Mouse (Mus musculus) C2C12 (cell line): ENCODE measurements around the gene Tefm. TPM values are rescaled to one million over a fixed set of nuclear protein-coding genes. Genes with fewer than 3 reads are reported as not detected.
"Not testable (repeated sequence)": the region's sequence is repeated elsewhere in the genome, so short reads cannot be mapped to it uniquely, and the experiment has no call there.

Source experiments
- H3K27me3 ChIP-seq: one replicate; pipeline ENCODE4 v1.6.1; 2011; ENCODE audit not compliant: control insufficient read depth, insufficient read depth, insufficient read length
- H3K36me3 ChIP-seq: one replicate; pipeline ENCODE4 v1.6.1; 2011; ENCODE audit not compliant: control insufficient read depth, insufficient read depth
- H3K4me3 ChIP-seq: one replicate; pipeline ENCODE4 v1.5.1; 2011; ENCODE audit warnings: mild to moderate bottlenecking, control low read depth; ENCODE audit not compliant: poor library complexity, insufficient read depth, severe bottlenecking
- H3K79me2 ChIP-seq: one replicate; pipeline ENCODE4 v1.6.1; 2011; ENCODE audit not compliant: control insufficient read depth, insufficient read depth
- H3K79me3 ChIP-seq: one replicate; pipeline ENCODE4 v1.6.1; 2011; ENCODE audit warnings: low read depth, control low read depth
- H3ac ChIP-seq: one replicate; pipeline ENCODE3; 2011; ENCODE audit warnings: low read depth; ENCODE audit not compliant: control insufficient read depth, insufficient read length
- CEBPB ChIP-seq: IDR thresholded peaks from one replicate; pipeline ENCODE4 v1.6.1; 2011; ENCODE audit warnings: low read depth, mild to moderate bottlenecking, control low read depth, moderate library complexity
- CTCF ChIP-seq: IDR thresholded peaks from one replicate; pipeline ENCODE4 v1.5.1; 2011; ENCODE audit not compliant: control insufficient read depth, insufficient read depth, insufficient read length
- FOSL1 ChIP-seq: IDR thresholded peaks from one replicate; pipeline ENCODE4 v1.8.0; 2011; ENCODE audit warnings: mild to moderate bottlenecking, low read length; ENCODE audit not compliant: poor library complexity, insufficient read depth, severe bottlenecking
- MAX ChIP-seq: IDR thresholded peaks from one replicate; pipeline ENCODE4 v1.6.1; 2011; ENCODE audit warnings: mild to moderate bottlenecking, control low read depth
- MYOD1 ChIP-seq: IDR thresholded peaks from one replicate; pipeline ENCODE4 v1.6.1; 2011; ENCODE audit warnings: low read depth; ENCODE audit not compliant: control insufficient read depth, insufficient read length
- MYOG ChIP-seq: IDR thresholded peaks from one replicate; pipeline ENCODE4 v1.6.1; 2011; ENCODE audit not compliant: control insufficient read depth, insufficient read length; ENCODE audit errors: extremely low read depth
- USF1 ChIP-seq: IDR thresholded peaks from one replicate; pipeline ENCODE4 v1.6.1; 2011; ENCODE audit warnings: low read depth, mild to moderate bottlenecking, control low read depth, moderate library complexity
- long read RNA-seq, 2 experiments: library from polyadenylated mRNA; unstranded; transcript quantifications; one replicate each; pipeline ENCODE4 v2.0.0; 2019 to 2020
- polyA plus RNA-seq: library from polyadenylated mRNA; unstranded; fragments of >200 nt; fragmentation: generic; extraction: Trizol; gene quantifications from one replicate; pipeline ENCODE4 v1.2.1, GENCODE M21; 2012; ENCODE audit warnings: missing spikeins

Gene Tefm
- polyA plus RNA-seq = 11.5 TPM
- long read RNA-seq, experiment 1, transcript Tefm-201 (4 exons, 1,309 nt) = major isoform, 21 of 26 reads
- long read RNA-seq, experiment 1, partial matches to known transcripts = 2 of 26 reads
- long read RNA-seq, experiment 1, other reads (novel, unspliced or antisense) = 3 of 26 reads
- long read RNA-seq, experiment 2, transcript Tefm-201 (4 exons, 1,309 nt) = major isoform, 23 of 43 reads
- long read RNA-seq, experiment 2, partial matches to known transcripts = 4 of 43 reads
- long read RNA-seq, experiment 2, other reads (novel, unspliced or antisense) = 16 of 43 reads

DNA sequence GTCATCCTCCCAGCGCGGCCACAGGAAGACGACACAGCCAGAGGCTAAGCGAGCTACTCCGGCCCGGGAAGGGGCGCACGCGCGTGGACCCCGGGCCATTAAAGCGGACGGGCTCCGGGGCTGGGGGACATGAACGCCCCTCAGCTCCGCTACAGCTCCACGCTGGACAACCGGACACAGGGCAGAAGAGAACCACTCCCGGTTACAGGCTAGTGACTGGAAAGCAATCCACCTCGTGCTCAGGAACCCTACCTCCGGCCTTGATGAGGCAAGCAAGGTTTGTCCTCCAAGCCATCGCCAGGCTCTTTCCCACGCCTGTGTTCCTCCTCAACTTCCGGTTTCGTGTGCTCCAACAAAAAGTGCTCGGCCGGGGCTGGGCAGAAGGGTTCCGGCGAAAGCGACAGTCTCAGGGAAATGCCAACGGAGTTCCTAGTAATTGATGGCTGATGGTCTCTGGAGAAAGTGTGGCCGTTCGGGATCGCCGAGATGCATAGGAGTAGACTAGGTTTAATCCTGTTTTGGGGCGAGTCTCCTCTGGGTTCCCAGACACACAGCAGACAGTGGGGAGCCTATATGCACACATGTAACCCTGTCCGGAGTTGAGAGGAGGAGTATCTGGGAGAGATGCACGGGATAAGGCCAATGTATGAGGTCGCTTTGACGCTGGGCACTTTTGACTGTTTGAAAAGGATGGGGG lies at the start of gene Tefm:
Tefm (minus strand) TSS at position 351 of the 697 bp plus-strand sequence.
- Histone ChIP-seq H3ac (peak within 1 kb of the TSS; percentile 97), H3K79me2 (peaks cover 43% of the 10 kb centered on the region), H3K79me3 (peaks cover 13% of the 10 kb centered on the region), H3K36me3 (peaks cover 31% of the 10 kb centered on the region), H3K27me3 (no peaks in the 10 kb centered on the region), H3K4me3 (peak within 1 kb of the TSS; percentile 91)
- TF ChIP-seq MAX = peak; percentile 87
- no peak for TF ChIP-seq FOSL1
- peak; percentile 9 for TF ChIP-seq CEBPB

DNA sequence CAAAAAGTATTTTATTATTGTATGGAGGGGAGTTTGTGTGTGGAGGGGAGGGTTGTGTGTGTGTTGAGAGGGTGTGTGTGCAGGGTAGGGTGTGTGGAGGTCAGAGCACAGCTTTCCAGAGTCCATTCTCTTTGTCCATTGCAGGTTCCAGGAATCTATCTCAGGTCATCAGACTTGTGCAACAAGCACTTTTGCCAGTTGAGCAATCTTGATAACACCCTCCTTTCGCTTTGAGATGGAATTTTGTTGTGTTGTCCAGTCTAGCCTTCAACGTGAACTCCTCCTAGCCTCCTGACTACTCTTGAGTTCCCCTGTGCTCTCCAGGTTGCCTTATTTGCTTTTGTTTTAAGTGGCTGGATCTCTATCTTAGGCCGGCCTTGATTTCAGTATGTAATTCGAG lies 48.3 kb upstream of the Tefm start:
- Histone ChIP-seq H3K79me2 (no peaks in the 10 kb centered on the region), H3ac (no peak overlapping the region), H3K27me3 (no peaks in the 10 kb centered on the region), H3K4me3 (no peak overlapping the region), H3K36me3 (peaks cover 7% of the 10 kb centered on the region), H3K79me3 (no peaks in the 10 kb centered on the region)
- TF ChIP-seq MYOD1 = no peak
- TF ChIP-seq USF1 = no peak
- TF ChIP-seq CTCF = no peak
- TF ChIP-seq MAX = no peak
- no peak for TF ChIP-seq CEBPB
- no peak for TF ChIP-seq MYOG
- no peak for TF ChIP-seq FOSL1

GRCm38 (mm10) chr11:80185441-80185976 lies 43.5 kb upstream of the Tefm start:
- H3K4me3 ChIP-seq, H3K27me3 ChIP-seq, H3ac ChIP-seq, H3K79me3 ChIP-seq, H3K36me3 ChIP-seq: not testable (repeated sequence)
- peaks cover 11% of the 10 kb centered on the region for H3K79me2 ChIP-seq

DNA sequence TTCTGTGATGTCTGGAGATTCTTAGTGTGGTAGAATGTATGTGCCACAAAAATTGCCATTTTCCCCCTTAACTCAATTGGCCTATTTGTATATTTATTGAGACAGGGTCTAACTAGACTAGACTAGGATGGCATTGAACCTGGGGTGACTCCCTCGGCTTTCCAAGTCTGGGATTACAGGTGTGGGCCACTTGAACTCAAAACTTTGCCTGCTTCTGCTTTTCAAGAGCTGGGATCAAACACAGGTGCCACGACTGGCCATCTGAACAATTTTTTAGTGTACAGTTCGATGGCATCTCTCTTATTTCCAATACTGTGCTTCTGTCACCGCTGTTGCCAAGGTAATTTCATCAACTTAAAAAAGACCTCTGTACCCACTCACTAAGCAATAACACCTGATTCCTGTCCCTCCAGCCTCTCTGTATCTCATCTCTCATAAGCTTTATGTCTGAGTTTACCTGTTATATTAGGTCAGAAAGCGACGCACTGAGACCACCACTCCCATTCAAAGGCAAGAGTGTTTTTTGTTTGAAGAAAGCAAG lies 42.6 kb upstream of the Tefm start:
- H3K27me3 ChIP-seq = no peaks in the 10 kb centered on the region
- no peaks in the 10 kb centered on the region for H3K36me3 ChIP-seq
- TF ChIP-seq USF1 = no peak
- TF ChIP-seq MYOD1 = no peak
- TF ChIP-seq MYOG = no peak
- no peak for TF ChIP-seq FOSL1
- no peak for TF ChIP-seq CTCF
- TF ChIP-seq MAX = no peak
- TF ChIP-seq CEBPB = no peak
- H3ac ChIP-seq = no peak overlapping the region
- H3K4me3 ChIP-seq = peak overlapping the region; percentile 95
- no peaks in the 10 kb centered on the region for H3K79me3 ChIP-seq
- peaks cover 11% of the 10 kb centered on the region for H3K79me2 ChIP-seq

GRCm38 (mm10) chr11:80183705-80184255 lies 41.8 kb upstream of the Tefm start, which contains the start of gene Rnf135:
Gene Rnf135, plus strand, starts transcription at chr11:80183851.
- peak within 1 kb of the TSS; percentile 94 for H3ac ChIP-seq
- H3K79me2 ChIP-seq = peaks cover 11% of the 10 kb centered on the region
- TF ChIP-seq CTCF = no peak
- no peak for TF ChIP-seq FOSL1
- no peak for TF ChIP-seq USF1
- no peak for TF ChIP-seq MYOG
- no peak for TF ChIP-seq MAX
- no peak for TF ChIP-seq CEBPB
- TF ChIP-seq MYOD1 = no peak
- no peaks in the 10 kb centered on the region for H3K27me3 ChIP-seq
- no peaks in the 10 kb centered on the region for H3K36me3 ChIP-seq
- H3K4me3 ChIP-seq = peak within 1 kb of the TSS; percentile 95
- no peaks in the 10 kb centered on the region for H3K79me3 ChIP-seq

DNA sequence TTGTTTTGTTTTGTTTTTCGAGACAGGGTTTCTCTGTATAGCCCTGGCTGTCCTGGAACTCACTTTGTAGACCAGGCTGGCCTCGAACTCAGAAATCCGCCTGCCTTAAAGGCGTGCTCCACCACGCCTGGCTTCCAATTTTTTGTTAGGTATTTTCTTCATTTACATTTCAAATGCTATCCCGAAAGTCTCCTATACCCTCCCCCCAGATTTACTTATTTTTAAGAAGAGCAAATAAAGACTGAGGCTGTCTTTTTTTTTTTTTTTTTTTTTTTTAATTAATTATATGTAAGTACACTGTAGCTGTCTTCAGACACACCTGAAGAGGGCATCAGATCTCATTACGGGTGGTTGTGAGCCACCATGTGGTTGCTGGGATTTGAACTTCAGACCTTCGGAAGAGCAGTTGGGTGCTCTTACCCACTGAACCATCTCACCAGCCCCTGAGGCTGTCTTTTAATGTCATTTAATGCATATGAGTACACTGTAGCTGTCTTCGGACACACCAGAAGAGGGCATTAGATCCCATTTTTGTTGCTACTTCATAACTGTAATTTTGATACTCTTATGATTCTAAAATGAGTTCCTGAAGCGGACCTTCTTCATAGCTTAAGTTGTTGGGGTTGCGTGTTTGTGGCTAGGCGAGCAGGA lies 41.2 kb upstream of the Tefm start:
- H3ac ChIP-seq, H3K79me3 ChIP-seq, H3K36me3 ChIP-seq, H3K27me3 ChIP-seq: not testable (repeated sequence)
- H3K79me2 ChIP-seq = peaks cover 11% of the 10 kb centered on the region
- peak overlapping the region; percentile 95 for H3K4me3 ChIP-seq
